Mouse (Mus musculus) neural tube, embryonic 14.5 days (tissue): ENCODE measurements around the gene AK157302. TPM values are rescaled to one million over a fixed set of nuclear protein-coding genes. Genes with fewer than 3 reads are reported as not detected.
"Not testable (repeated sequence)": the region's sequence is repeated elsewhere in the genome, so short reads cannot be mapped to it uniquely, and the experiment has no call there.

Source experiments
- ATAC-seq: fragments of 200-750 bp; cut with Nextera tagmentation; 2 replicates; pipeline ENCODE4 v1.8.0; 2017; ENCODE audit warnings: low read depth, mild to moderate bottlenecking, moderate TSS enrichment, moderate library complexity
- H3K27ac ChIP-seq: fragments of 300-500 bp; sonication (generic); 2 replicates; pipeline ENCODE4 v1.5.1; 2014; ENCODE audit warnings: low read depth, mild to moderate bottlenecking, control low read depth, low read length, moderate library complexity, mixed read lengths
- H3K27me3 ChIP-seq: fragments of 300-500 bp; sonication (generic); 2 replicates; pipeline ENCODE4 v1.6.1; 2014; ENCODE audit warnings: low read length; ENCODE audit not compliant: control insufficient read depth, insufficient read depth
- H3K36me3 ChIP-seq: fragments of 300-500 bp; sonication (generic); 2 replicates; pipeline ENCODE4 v1.6.1; 2014; ENCODE audit warnings: low read length, mixed read lengths; ENCODE audit not compliant: control insufficient read depth, insufficient read depth
- H3K4me1 ChIP-seq: fragments of 300-500 bp; sonication (generic); 2 replicates; pipeline ENCODE4 v1.6.1; 2014; ENCODE audit warnings: low read length; ENCODE audit not compliant: control insufficient read depth, insufficient read depth
- H3K4me2 ChIP-seq: fragments of 300-500 bp; sonication (generic); 2 replicates; pipeline ENCODE4 v1.6.1; 2014; ENCODE audit warnings: mild to moderate bottlenecking, low read depth, low read length, control low read depth
- H3K4me3 ChIP-seq: fragments of 300-500 bp; sonication (generic); 2 replicates; pipeline ENCODE4 v1.5.1; 2014; ENCODE audit warnings: low read depth, low read length, control low read depth, mixed read lengths
- H3K9ac ChIP-seq: fragments of 300-500 bp; sonication (generic); replicated peaks from 2 replicates; pipeline ENCODE4 v1.6.1; 2014; ENCODE audit warnings: low read depth, mild to moderate bottlenecking, control low read depth, low read length, mixed read lengths
- H3K9me3 ChIP-seq: fragments of 300-500 bp; sonication (generic); 2 replicates; pipeline ENCODE4 v1.6.1; 2016; ENCODE audit warnings: low read length; ENCODE audit not compliant: control insufficient read depth
- WGBS: fragments of 180-500 bp; shearing (Covaris S2); extraction: QIAGEN DNeasy Blood & Tissue Kit; methylation state at CpG from one replicate; pipeline ENCODE4 v1.1.7; 2014; 5-methylcytosine and 5-hydroxymethylcytosine counted together
- polyA plus RNA-seq: library from polyadenylated mRNA; unstranded; fragments of >200 nt; fragmentation: Nextera tagmentation; extraction: Ambion mirVana; gene quantifications from 2 replicates; pipeline ENCODE4 v1.2.1, GENCODE M21; 2014

The AK157302 gene
- 0.18 and 0.67 TPM in 2 replicates for polyA plus RNA-seq

GRCm38 (mm10) chr13:21495080-21495479 lies at the start of gene AK157302:
Gene AK157302 (plus strand): TSS chr13:21495223.
- Histone ChIP-seq H3K9me3 (no peaks in the 10 kb centered on the region), H3K27me3 (no peaks in the 10 kb centered on the region), H3K27ac (no peak within 1 kb of the TSS), H3K4me2 (no peak within 1 kb of the TSS), H3K36me3 (no peaks in the 10 kb centered on the region), H3K4me3 (no peak within 1 kb of the TSS), H3K4me1 (no peaks in the 10 kb centered on the region), H3K9ac (no peak within 1 kb of the TSS)
- WGBS = 95% methylated on average over 21 of the region's 21 CpGs
- ATAC-seq = no peak

- 95% methylated on average over 9 of the region's 9 CpGs for WGBS
- H3K27me3 ChIP-seq = no peaks in the 10 kb centered on the region
- ATAC-seq = no peak
- peaks cover 49% of the 10 kb centered on the region for H3K36me3 ChIP-seq
- no peak overlapping the region for H3K4me3 ChIP-seq
- H3K9ac ChIP-seq = no peak overlapping the region
- H3K9me3 ChIP-seq = no peaks in the 10 kb centered on the region
- no peak overlapping the region for H3K27ac ChIP-seq
- H3K4me2 ChIP-seq = no peak overlapping the region
- no peaks in the 10 kb centered on the region for H3K4me1 ChIP-seq
Measured at GRCm38 (mm10) chr13:21446796-21447195, 48.2 kb upstream of the AK157302 start.

- Histone ChIP-seq H3K9ac (no peak overlapping the region), H3K9me3 (no peaks in the 10 kb centered on the region), H3K4me2 (no peak overlapping the region), H3K4me3 (no peak overlapping the region), H3K36me3 (peaks cover 49% of the 10 kb centered on the region), H3K27me3 (no peaks in the 10 kb centered on the region), H3K4me1 (peaks cover 9% of the 10 kb centered on the region; the same call in 1 of the 2 replicates), H3K27ac (no peak overlapping the region)
- ATAC-seq = no peak
- 89% methylated on average over 16 of the region's 16 CpGs for WGBS
Measured at GRCm38 (mm10) chr13:21447856-21448614, 47.0 kb upstream of the AK157302 start.

GRCm38 (mm10) chr13:21453042-21453441 lies 42.0 kb upstream of the AK157302 start:
- Histone ChIP-seq H3K27ac (peak overlapping the region; percentile 60; the same call in 1 of the 2 replicates), H3K4me2 (peak overlapping the region; percentile 72), H3K9ac (peak overlapping the region; percentile 67), H3K9me3 (no peaks in the 10 kb centered on the region), H3K27me3 (no peaks in the 10 kb centered on the region), H3K4me1 (peaks cover 9% of the 10 kb centered on the region; the same call in 1 of the 2 replicates), H3K4me3 (peak overlapping the region; percentile 77), H3K36me3 (peaks cover 10% of the 10 kb centered on the region; the same call in 1 of the 2 replicates)
- peak; percentile 36 for ATAC-seq
- 4% methylated on average over 13 of the region's 13 CpGs for WGBS

GRCm38 (mm10) chr13:21453449-21453848 lies 41.6 kb upstream of the AK157302 start, which contains the start of gene Zscan26:
Gene Zscan26 (minus strand): TSS chr13:21453730.
- H3K27me3 ChIP-seq = no peaks in the 10 kb centered on the region
- H3K9me3 ChIP-seq = no peaks in the 10 kb centered on the region
- H3K36me3 ChIP-seq = peaks cover 6% of the 10 kb centered on the region; the same call in 1 of the 2 replicates
- WGBS = under 1% methylated on average over 23 of the region's 23 CpGs
- peak within 1 kb of the TSS; percentile 72 for H3K4me2 ChIP-seq
- H3K4me1 ChIP-seq = peaks cover 9% of the 10 kb centered on the region; the same call in 1 of the 2 replicates
- H3K27ac ChIP-seq = peak within 1 kb of the TSS; percentile 60; the same call in 1 of the 2 replicates
- ATAC-seq = peak; percentile 94
- H3K9ac ChIP-seq = peak within 1 kb of the TSS; percentile 67
- peak within 1 kb of the TSS; percentile 77 for H3K4me3 ChIP-seq

- Histone ChIP-seq H3K4me1 (peaks cover 9% of the 10 kb centered on the region; the same call in 1 of the 2 replicates), H3K9me3 (no peaks in the 10 kb centered on the region), H3K27ac (no peak overlapping the region), H3K27me3 (no peaks in the 10 kb centered on the region), H3K9ac (no peak overlapping the region), H3K4me3 (no peak overlapping the region), H3K36me3 (0 out of 2 replicates have a peak, but pooled peaks cover under 1% of the 10 kb centered on the region), H3K4me2 (peak overlapping the region; percentile 72; the same call in 1 of the 2 replicates)
- 96% methylated on average over 3 of the region's 3 CpGs for WGBS
- no peak for ATAC-seq
Measured at GRCm38 (mm10) chr13:21454133-21454532, 40.9 kb upstream of the AK157302 start.

- Histone ChIP-seq H3K9me3 (no peaks in the 10 kb centered on the region), H3K27me3 (no peaks in the 10 kb centered on the region), H3K4me2 (no peak overlapping the region), H3K4me3 (no peak overlapping the region), H3K4me1 (peaks cover 9% of the 10 kb centered on the region; the same call in 1 of the 2 replicates), H3K27ac (no peak overlapping the region), H3K36me3 (no peaks in the 10 kb centered on the region), H3K9ac (no peak overlapping the region)
- no peak for ATAC-seq
- 21% methylated on average over 4 of the region's 4 CpGs for WGBS
Measured at GRCm38 (mm10) chr13:21456347-21456746, 38.7 kb upstream of the AK157302 start.

GRCm38 (mm10) chr13:21462516-21462915 lies 32.5 kb upstream of the AK157302 start:
- not testable (repeated sequence) for ATAC-seq, H3K27me3 ChIP-seq, H3K36me3 ChIP-seq, H3K4me1 ChIP-seq, H3K27ac ChIP-seq, H3K9ac ChIP-seq, H3K4me2 ChIP-seq, H3K9me3 ChIP-seq, H3K4me3 ChIP-seq
- 52% methylated on average over 9 of the region's 9 CpGs for WGBS

- no peaks in the 10 kb centered on the region for H3K9me3 ChIP-seq
- no peak overlapping the region for H3K9ac ChIP-seq
- no peaks in the 10 kb centered on the region for H3K27me3 ChIP-seq
- WGBS = 86% methylated on average over 10 of the region's 10 CpGs
- ATAC-seq = no peak
- no peaks in the 10 kb centered on the region for H3K4me1 ChIP-seq
- no peaks in the 10 kb centered on the region for H3K36me3 ChIP-seq
- no peak overlapping the region for H3K27ac ChIP-seq
- H3K4me3 ChIP-seq = no peak overlapping the region
- H3K4me2 ChIP-seq = no peak overlapping the region
Measured at GRCm38 (mm10) chr13:21467336-21467735, 27.7 kb upstream of the AK157302 start.
